Mouse (Mus musculus) heart, postnatal 0 days (tissue): Measurements from ENCODE around the gene Ankrd52. TPM values are rescaled to one million over a fixed set of nuclear protein-coding genes. Genes with fewer than 3 reads are reported as not detected.

ENCODE experiments used
- ATAC-seq: fragments of 200-750 bp; cut with Nextera tagmentation; 2 replicates; pipeline ENCODE4 v1.8.0; 2017; ENCODE audit warnings: low read depth, moderate number of reproducible peaks, moderate library complexity; ENCODE audit not compliant: insufficient read depth
- DNase-seq: peaks from one replicate; pipeline ENCODE4 v3.0.0-alpha.2; 2016; ENCODE audit warnings: low spot score
- H3K27ac ChIP-seq: fragments of 300-500 bp; sonication (generic); 2 replicates; pipeline ENCODE4 v1.5.1; 2014; ENCODE audit warnings: low read depth, mild to moderate bottlenecking
- H3K27me3 ChIP-seq: fragments of 300-500 bp; sonication (generic); 2 replicates; pipeline ENCODE4 v1.6.1; 2014; ENCODE audit warnings: low read length, mixed read lengths; ENCODE audit not compliant: control insufficient read depth, insufficient read depth
- H3K36me3 ChIP-seq: fragments of 300-500 bp; sonication (generic); replicated peaks from 2 replicates; pipeline ENCODE4 v1.6.1; 2014; ENCODE audit warnings: low read length, mixed read lengths; ENCODE audit not compliant: control insufficient read depth, insufficient read depth
- H3K4me1 ChIP-seq: fragments of 300-500 bp; sonication (generic); 2 replicates; pipeline ENCODE4 v1.6.1; 2014; ENCODE audit warnings: antibody characterized with exemption; ENCODE audit not compliant: control insufficient read depth, insufficient read depth
- H3K4me2 ChIP-seq: fragments of 300-500 bp; sonication (generic); 2 replicates; pipeline ENCODE4 v1.6.1; 2014; ENCODE audit warnings: low read depth, mild to moderate bottlenecking, low read length, moderate library complexity
- H3K4me3 ChIP-seq: fragments of 300-500 bp; sonication (generic); 2 replicates; pipeline ENCODE4 v1.5.1; 2014; ENCODE audit warnings: low read depth, low read length
- H3K9ac ChIP-seq: fragments of 300-500 bp; sonication (generic); replicated peaks from 2 replicates; pipeline ENCODE4 v1.6.1; 2014; ENCODE audit warnings: low read depth, low read length, mixed read lengths
- H3K9me3 ChIP-seq: fragments of 300-500 bp; sonication (generic); replicated peaks from 2 replicates; pipeline ENCODE4 v1.6.1; 2016; ENCODE audit warnings: low read length; ENCODE audit not compliant: control insufficient read depth
- CTCF ChIP-seq: IDR thresholded peaks from 2 replicates; pipeline ENCODE4 v1.5.1; 2016; ENCODE audit warnings: antibody characterized with exemption, control low read depth, low read depth
- EP300 ChIP-seq: IDR thresholded peaks from 2 replicates; pipeline ENCODE4 v1.6.1; 2016; ENCODE audit warnings: antibody characterized with exemption, low read depth
- WGBS: fragments of 180-500 bp; shearing (Covaris S2); extraction: QIAGEN DNeasy Blood & Tissue Kit; methylation state at CpG from one replicate; pipeline ENCODE4 v1.1.7; 2014; 5-methylcytosine and 5-hydroxymethylcytosine counted together
- microRNA-seq: library from miRNA; unstranded; fragments of <30 nt; microRNA quantifications from one replicate; pipeline ENCODE4, GENCODE M21; 2016
- polyA plus RNA-seq: library from polyadenylated mRNA; unstranded; fragments of >200 nt; fragmentation: Nextera tagmentation; extraction: Ambion mirVana; gene quantifications from 2 replicates; pipeline ENCODE4 v1.2.1, GENCODE M21; 2015
- total RNA-seq: library from RNA; depleted of rRNA; stranded (reverse); fragments of >200 nt; gene quantifications from 2 replicates; pipeline ENCODE4 v1.2.3, GENCODE M21; 2014; ENCODE audit warnings: low replicate concordance; rRNA removed

Gene Ankrd52
- total and polyA plus RNA-seq, 2 experiments from 2014 or later: 4.5 to 17.6 TPM

DNA sequence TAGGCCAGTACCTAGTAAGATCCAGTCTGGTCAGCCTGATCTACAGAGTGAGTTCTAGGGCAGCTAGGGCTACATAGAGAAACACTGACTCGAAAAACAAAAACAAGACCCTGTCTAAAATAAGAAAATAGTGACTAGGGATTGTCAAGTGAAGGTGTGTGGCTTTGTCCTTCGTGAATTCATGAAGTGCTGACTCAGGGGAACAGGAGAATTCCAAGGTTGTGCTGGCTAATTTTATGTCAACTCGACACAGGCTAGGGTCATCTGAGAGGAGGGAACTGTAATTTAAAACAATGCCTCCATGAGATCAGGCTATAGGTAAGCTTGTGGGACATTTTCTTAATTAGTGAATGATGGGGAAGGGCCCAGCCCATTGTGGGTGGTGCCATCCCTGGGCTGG lies 77.6 kb downstream of the Ankrd52 start:
- TF ChIP-seq EP300: no peak
- no peak for TF ChIP-seq CTCF
- Histone ChIP-seq H3K27ac (no peak overlapping the region), H3K4me2 (no peak overlapping the region), H3K4me3 (no peak overlapping the region), H3K4me1 (no peaks in the 10 kb centered on the region), H3K9me3 (no peaks in the 10 kb centered on the region), H3K27me3 (no peaks in the 10 kb centered on the region), H3K36me3 (no peaks in the 10 kb centered on the region), H3K9ac (no peak overlapping the region)
- WGBS: 70% methylated on average over 3 of the region's 3 CpGs
- ATAC-seq (no peak), DNase-seq (no peak)

GRCm38 (mm10) chr10:128455280-128455679 lies 78.4 kb downstream of the Ankrd52 start:
- no peaks in the 10 kb centered on the region for H3K9me3 ChIP-seq
- H3K36me3 ChIP-seq: no peaks in the 10 kb centered on the region
- WGBS: 2% methylated on average over 6 of the region's 6 CpGs
- H3K4me3 ChIP-seq: no peak overlapping the region
- H3K4me1 ChIP-seq: peaks cover 2% of the 10 kb centered on the region; the same call in 1 of the 2 replicates
- ATAC-seq (no peak), DNase-seq (peak; percentile 84)
- peak overlapping the region; percentile 10; the same call in 1 of the 2 replicates for H3K4me2 ChIP-seq
- TF ChIP-seq CTCF (peak; percentile 70), EP300 (no peak)
- no peaks in the 10 kb centered on the region for H3K27me3 ChIP-seq
- H3K9ac ChIP-seq: no peak overlapping the region
- H3K27ac ChIP-seq: no peak overlapping the region

- H3K4me1 ChIP-seq: peaks cover 8% of the 10 kb centered on the region; the same call in 1 of the 2 replicates
- ATAC-seq (no peak), DNase-seq (no peak)
- H3K9me3 ChIP-seq: no peaks in the 10 kb centered on the region
- H3K27me3 ChIP-seq: no peaks in the 10 kb centered on the region
- H3K27ac ChIP-seq: no peak overlapping the region
- no peak for TF ChIP-seq EP300
- no peak for TF ChIP-seq CTCF
- H3K36me3 ChIP-seq: peaks cover 14% of the 10 kb centered on the region
- H3K4me3 ChIP-seq: no peak overlapping the region
- H3K9ac ChIP-seq: no peak overlapping the region
- no peak overlapping the region for H3K4me2 ChIP-seq
- 90% methylated on average over 6 of the region's 6 CpGs for WGBS
Measured at GRCm38 (mm10) chr10:128457676-128458075, 80.8 kb downstream of the Ankrd52 start.

Small RNA genes within 50 kb of the gene (microRNA-seq; reads per million reads assigned to microRNA genes)
- gene Gm25361 (not detected), gene Gm26308 (not detected), gene Mir6914 (not detected), gene Mir6915 (0.54 reads per million), gene Mir8105 (not detected)

Other genes with a start within 250 kb of the Ankrd52 start
- gene Rbms2, start 196.8 kb upstream of the Ankrd52 start, total RNA-seq: 41.9 and 59.4 TPM in 2 replicates
- 29.0 and 29.9 TPM in 2 replicates for gene Rbms2, start 196.8 kb upstream of the Ankrd52 start, polyA plus RNA-seq
- gene Gls2, start 182.7 kb upstream of the Ankrd52 start, total RNA-seq: not detected in 2 replicates
- 0.14 and 0.33 TPM in 2 replicates for gene Gls2, start 182.7 kb upstream of the Ankrd52 start, polyA plus RNA-seq
- gene Spryd4, start 165.3 kb upstream of the Ankrd52 start, total RNA-seq: 83.9 and 93.1 TPM in 2 replicates
- 45.8 and 50.1 TPM in 2 replicates for gene Spryd4, start 165.3 kb upstream of the Ankrd52 start, polyA plus RNA-seq
- not detected in 2 replicates for gene Mip, start 151.3 kb upstream of the Ankrd52 start, total RNA-seq
- gene Mip, start 151.3 kb upstream of the Ankrd52 start, polyA plus RNA-seq: not detected in 2 replicates
- 7.9 and 15.2 TPM in 2 replicates for gene Timeless, start 145.1 kb upstream of the Ankrd52 start, total RNA-seq
- 10.5 and 11.1 TPM in 2 replicates for gene Timeless, start 145.1 kb upstream of the Ankrd52 start, polyA plus RNA-seq
- gene Apon, start 123.0 kb upstream of the Ankrd52 start, total RNA-seq: not detected in 2 replicates
- gene Apon, start 123.0 kb upstream of the Ankrd52 start, polyA plus RNA-seq: 0.14 TPM in 1 of 2 replicates, not detected in the other
- gene Apof, start 108.4 kb upstream of the Ankrd52 start, total RNA-seq: not detected in 2 replicates
- gene Apof, start 108.4 kb upstream of the Ankrd52 start, polyA plus RNA-seq: not detected in 2 replicates
- 8.2 and 10.0 TPM in 2 replicates for gene Stat2, start 106.6 kb upstream of the Ankrd52 start, total RNA-seq
- gene Stat2, start 106.6 kb upstream of the Ankrd52 start, polyA plus RNA-seq: 6.0 and 6.2 TPM in 2 replicates
- gene Il23a, start 78.4 kb upstream of the Ankrd52 start, total RNA-seq: 6.6 and 6.8 TPM in 2 replicates
- 4.7 and 5.2 TPM in 2 replicates for gene Il23a, start 78.4 kb upstream of the Ankrd52 start, polyA plus RNA-seq
- 19.6 and 24.1 TPM in 2 replicates for gene Pan2, start 73.8 kb upstream of the Ankrd52 start, total RNA-seq
- gene Pan2, start 73.8 kb upstream of the Ankrd52 start, polyA plus RNA-seq: 12.5 and 13.4 TPM in 2 replicates
- gene Cnpy2, start 54.7 kb upstream of the Ankrd52 start, total RNA-seq: 24.7 and 49.9 TPM in 2 replicates
- gene Cnpy2, start 54.7 kb upstream of the Ankrd52 start, polyA plus RNA-seq: 170 and 190 TPM in 2 replicates
- gene Cs, start 39.4 kb upstream of the Ankrd52 start, total RNA-seq: 796 and 830 TPM in 2 replicates
- gene Cs, start 39.4 kb upstream of the Ankrd52 start, polyA plus RNA-seq: 590 and 625 TPM in 2 replicates
- gene Coq10a, start 8.1 kb upstream of the Ankrd52 start, total RNA-seq: 35.2 and 36.9 TPM in 2 replicates
- 52.9 and 61.2 TPM in 2 replicates for gene Coq10a, start 8.1 kb upstream of the Ankrd52 start, polyA plus RNA-seq
- not detected in 2 replicates for gene Slc39a5, start 24.1 kb downstream of the Ankrd52 start, total RNA-seq
- not detected in 2 replicates for gene Slc39a5, start 24.1 kb downstream of the Ankrd52 start, polyA plus RNA-seq
- 28.1 and 34.6 TPM in 2 replicates for gene Nabp2, start 34.4 kb downstream of the Ankrd52 start, total RNA-seq
- 55.5 and 56.1 TPM in 2 replicates for gene Nabp2, start 34.4 kb downstream of the Ankrd52 start, polyA plus RNA-seq
- 27.1 and 27.3 TPM in 2 replicates for gene Rnf41, start 34.5 kb downstream of the Ankrd52 start, total RNA-seq
- 21.9 and 24.0 TPM in 2 replicates for gene Rnf41, start 34.5 kb downstream of the Ankrd52 start, polyA plus RNA-seq
- gene Smarcc2, start 82.1 kb downstream of the Ankrd52 start, total RNA-seq: 40.8 and 42.1 TPM in 2 replicates
- gene Smarcc2, start 82.1 kb downstream of the Ankrd52 start, polyA plus RNA-seq: 31.9 and 32.9 TPM in 2 replicates
- 606 and 830 TPM in 2 replicates for gene Myl6, start 117.0 kb downstream of the Ankrd52 start, total RNA-seq
- gene Myl6, start 117.0 kb downstream of the Ankrd52 start, polyA plus RNA-seq: 791 and 823 TPM in 2 replicates
- gene Myl6b, start 121.6 kb downstream of the Ankrd52 start, total RNA-seq: 3.2 and 4.8 TPM in 2 replicates
- 4.6 and 4.9 TPM in 2 replicates for gene Myl6b, start 121.6 kb downstream of the Ankrd52 start, polyA plus RNA-seq
- gene Esyt1, start 148.8 kb downstream of the Ankrd52 start, total RNA-seq: 38.2 and 41.5 TPM in 2 replicates
- 12.6 and 13.0 TPM in 2 replicates for gene Esyt1, start 148.8 kb downstream of the Ankrd52 start, polyA plus RNA-seq
- 13.8 and 24.4 TPM in 2 replicates for gene Zc3h10, start 170.7 kb downstream of the Ankrd52 start, total RNA-seq
- gene Zc3h10, start 170.7 kb downstream of the Ankrd52 start, polyA plus RNA-seq: 6.1 and 8.1 TPM in 2 replicates
- gene Rpl41, start 172.2 kb downstream of the Ankrd52 start, total RNA-seq: 577 and 617 TPM in 2 replicates
- gene Rpl41, start 172.2 kb downstream of the Ankrd52 start, polyA plus RNA-seq: 2,108 and 2,189 TPM in 2 replicates
- 50.2 and 58.2 TPM in 2 replicates for gene Pa2g4, start 188.9 kb downstream of the Ankrd52 start, total RNA-seq
- gene Pa2g4, start 188.9 kb downstream of the Ankrd52 start, polyA plus RNA-seq: 72.4 and 74.3 TPM in 2 replicates
- 6.9 and 10.6 TPM in 2 replicates for gene Erbb3, start 212.5 kb downstream of the Ankrd52 start, total RNA-seq
- gene Erbb3, start 212.5 kb downstream of the Ankrd52 start, polyA plus RNA-seq: 3.0 and 3.1 TPM in 2 replicates
- 1,086 and 1,110 TPM in 2 replicates for gene Rps26, start 249.6 kb downstream of the Ankrd52 start, total RNA-seq
- 341 and 360 TPM in 2 replicates for gene Rps26, start 249.6 kb downstream of the Ankrd52 start, polyA plus RNA-seq